Mouse (Mus musculus): ENCODE results near the gene Oxct2a. TPM values are rescaled to one million over a fixed set of nuclear protein-coding genes. Genes with fewer than 3 reads are reported as not detected.
"Not testable (repeated sequence)": the region's sequence is repeated elsewhere in the genome, so short reads cannot be mapped to it uniquely, and the experiment has no call there.

Gene Oxct2a
- polyA plus RNA-seq, 1 experiment from 2014 or later = not detected

DNA sequence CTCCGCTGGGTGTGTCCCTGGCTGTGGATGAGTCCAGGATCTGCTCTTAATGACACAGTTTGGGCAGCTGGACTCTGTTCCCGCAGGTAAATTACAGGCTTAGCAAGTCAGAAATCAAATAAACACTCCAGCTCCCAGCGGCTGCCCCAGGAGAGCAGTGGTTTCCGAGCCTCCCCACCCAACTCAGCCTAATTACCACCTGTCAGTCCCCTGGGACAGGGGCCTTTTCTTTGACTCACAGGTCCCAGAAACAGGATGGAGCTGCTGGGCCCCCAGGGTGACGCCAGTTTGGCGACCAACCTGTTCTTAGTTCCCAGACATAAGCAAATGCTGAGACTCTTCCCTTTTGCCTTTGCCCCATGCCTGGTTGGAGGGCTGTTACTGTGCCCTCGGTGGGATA, 11.6 kb downstream of the Oxct2a start:
- 91% methylated on average over 7 of the region's 7 CpGs for WGBS
- Histone ChIP-seq H3K9me3 (replicated peaks) (no peaks in the 10 kb centered on the region), H3K27me3 (no peaks in the 10 kb centered on the region), H3K4me1 (replicated peaks) (peaks cover 21% of the 10 kb centered on the region), H3K4me2 (no peak overlapping the region), H3K27ac (no peak overlapping the region), H3K9ac (no peak overlapping the region), H3K4me3 (no peak overlapping the region), H3K36me3 (no peaks in the 10 kb centered on the region)
- no peak for ATAC-seq (replicated peaks; ENCODE audit: insufficient number of reproducible peaks, insufficient read depth, low FRiP score, low read depth)

DNA sequence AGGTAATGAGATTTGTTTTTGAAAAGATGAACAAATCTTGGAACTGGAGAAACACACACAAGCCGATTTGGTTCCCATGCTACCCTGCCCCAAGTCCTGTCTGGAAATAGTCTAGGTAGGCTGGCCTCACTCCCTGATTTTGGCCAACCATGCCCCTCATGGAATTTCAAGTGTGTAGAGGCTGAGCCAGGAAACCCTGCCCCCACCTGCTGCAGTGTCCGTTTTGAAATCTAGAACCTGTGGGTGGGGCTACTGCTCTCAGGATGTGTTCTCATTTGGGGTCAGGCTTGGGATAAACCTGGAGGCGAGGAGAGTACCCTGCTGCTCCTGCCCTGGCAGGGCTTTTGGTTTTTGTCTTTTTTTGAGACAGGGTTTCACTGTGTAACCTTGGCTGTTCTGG, 15.1 kb downstream of the Oxct2a start:
- Histone ChIP-seq H3K27me3 (no peaks in the 10 kb centered on the region), H3K27ac (peak overlapping the region; percentile 50; the same call in 1 of the 2 replicates)
- WGBS = 29% methylated on average over 3 of the region's 3 CpGs

DNA sequence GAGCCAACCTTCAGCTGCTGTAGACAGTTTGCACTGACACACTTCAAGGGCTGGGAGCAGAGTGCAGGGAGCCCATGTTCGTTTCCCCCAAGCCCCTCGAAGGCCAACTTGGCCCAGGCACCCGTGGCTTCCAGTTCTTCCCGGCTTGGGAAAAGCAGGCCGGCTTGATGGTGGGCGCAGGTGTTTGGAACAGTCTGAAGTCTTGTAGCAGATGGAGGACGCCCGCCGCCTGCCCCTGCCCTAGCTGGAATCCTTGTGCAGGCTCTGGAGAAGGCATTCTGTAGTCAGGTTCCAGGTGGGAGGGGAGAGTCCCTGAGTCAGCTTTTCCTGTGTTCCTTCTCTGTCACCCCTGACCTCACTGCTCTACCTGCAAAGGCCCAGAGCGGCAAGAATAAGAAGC, 16.4 kb downstream of the Oxct2a start:
- no peak overlapping the region for H3K4me3 ChIP-seq
- no peak overlapping the region for H3K27ac ChIP-seq
- H3K9me3 ChIP-seq (replicated peaks) = no peaks in the 10 kb centered on the region
- ATAC-seq (replicated peaks; ENCODE audit: insufficient number of reproducible peaks, insufficient read depth, low FRiP score, low read depth) = no peak
- peaks cover 27% of the 10 kb centered on the region for H3K36me3 ChIP-seq
- peaks cover 21% of the 10 kb centered on the region for H3K4me1 ChIP-seq (replicated peaks)
- no peaks in the 10 kb centered on the region for H3K27me3 ChIP-seq
- H3K9ac ChIP-seq = no peak overlapping the region
- no peak overlapping the region for H3K4me2 ChIP-seq
- 89% methylated on average over 10 of the region's 10 CpGs for WGBS

More for the DNA sequence above, 15.1 kb downstream of the Oxct2a start:
- peaks cover 15% of the 10 kb centered on the region for H3K36me3 ChIP-seq
- H3K4me2 ChIP-seq = no peak overlapping the region
- no peak overlapping the region for H3K9ac ChIP-seq
- H3K4me1 ChIP-seq (replicated peaks) = peaks cover 25% of the 10 kb centered on the region
- H3K9me3 ChIP-seq (replicated peaks) = no peaks in the 10 kb centered on the region
- ATAC-seq (replicated peaks; ENCODE audit: insufficient number of reproducible peaks, insufficient read depth, low FRiP score, low read depth) = 0 out of 2 replicates have a peak, but pooled peaks have one; percentile 40
- no peak overlapping the region for H3K4me3 ChIP-seq

DNA sequence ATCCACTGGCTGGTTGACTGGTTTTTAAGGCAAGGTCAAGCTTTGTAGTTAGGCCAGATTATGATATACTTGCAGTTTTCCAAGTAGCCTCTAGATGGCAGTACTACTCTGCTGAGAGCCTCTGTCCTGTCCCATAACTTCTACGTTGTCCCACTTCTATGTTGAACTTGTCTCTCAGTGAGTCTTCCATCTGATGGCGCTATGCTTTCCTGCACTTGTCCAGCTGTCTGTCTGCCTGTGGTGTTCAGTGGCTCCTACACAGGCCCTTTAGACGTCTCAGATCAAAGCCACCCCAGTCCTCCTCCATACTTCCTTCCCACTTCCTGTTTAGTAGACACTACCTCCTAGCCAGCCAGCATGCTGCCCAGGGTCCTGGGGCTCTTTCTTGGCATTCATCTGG, 17.6 kb downstream of the Oxct2a start:
- 19% methylated on average over 3 of the region's 3 CpGs for WGBS
- Histone ChIP-seq H3K4me1 (replicated peaks) (peaks cover 24% of the 10 kb centered on the region), H3K27me3 (no peaks in the 10 kb centered on the region), H3K4me2 (no peak overlapping the region), H3K4me3 (no peak overlapping the region), H3K36me3 (peaks cover 34% of the 10 kb centered on the region), H3K27ac (no peak overlapping the region), H3K9ac (no peak overlapping the region), H3K9me3 (replicated peaks) (no peaks in the 10 kb centered on the region)
- no peak; the same call in 1 of the 2 replicates for ATAC-seq (replicated peaks; ENCODE audit: insufficient number of reproducible peaks, insufficient read depth, low FRiP score, low read depth)

DNA sequence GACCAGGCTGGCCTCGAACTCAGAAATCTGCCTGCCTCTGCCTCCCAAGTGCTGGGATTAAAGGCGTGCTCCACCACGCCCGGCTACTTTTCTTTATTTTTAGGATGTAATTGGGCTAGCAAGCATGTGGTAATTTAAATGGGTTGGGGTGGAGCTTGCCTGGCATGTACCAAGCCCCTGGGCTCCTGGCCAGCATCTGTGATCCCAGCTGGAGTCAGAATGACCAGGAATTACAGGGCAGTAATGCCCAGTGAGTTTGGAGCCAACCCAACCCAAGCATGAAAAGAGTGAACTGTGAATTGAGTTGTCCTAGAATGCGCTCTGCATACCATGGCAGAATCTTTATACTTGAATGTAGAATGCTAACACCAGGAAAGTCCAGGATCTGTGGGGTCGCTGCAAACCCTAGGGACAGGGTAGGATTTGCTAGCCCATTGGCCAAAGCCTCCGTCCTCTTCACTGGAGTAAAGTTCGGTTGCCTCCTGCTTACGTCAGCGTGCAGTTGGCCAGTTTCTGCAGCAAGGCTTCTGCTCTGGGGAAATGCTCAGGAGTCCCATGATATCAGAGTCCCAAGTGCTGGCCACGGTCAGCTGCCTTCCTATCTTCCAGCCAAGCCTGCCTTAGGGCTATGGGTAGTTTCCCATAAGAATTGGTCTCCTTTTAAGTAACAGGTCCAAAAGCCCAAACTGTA, 24.3 kb downstream of the Oxct2a start:
- no peak overlapping the region for H3K4me2 ChIP-seq
- H3K9me3 ChIP-seq (replicated peaks) = no peaks in the 10 kb centered on the region
- H3K36me3 ChIP-seq = peaks cover 90% of the 10 kb centered on the region
- H3K27ac ChIP-seq = no peak overlapping the region
- H3K4me3 ChIP-seq = no peak overlapping the region
- 82% methylated on average over 11 of the region's 11 CpGs for WGBS
- H3K9ac ChIP-seq = no peak overlapping the region
- ATAC-seq (replicated peaks; ENCODE audit: insufficient number of reproducible peaks, insufficient read depth, low FRiP score, low read depth) = no peak
- peaks cover 17% of the 10 kb centered on the region for H3K4me1 ChIP-seq (replicated peaks)
- H3K27me3 ChIP-seq = no peaks in the 10 kb centered on the region

DNA sequence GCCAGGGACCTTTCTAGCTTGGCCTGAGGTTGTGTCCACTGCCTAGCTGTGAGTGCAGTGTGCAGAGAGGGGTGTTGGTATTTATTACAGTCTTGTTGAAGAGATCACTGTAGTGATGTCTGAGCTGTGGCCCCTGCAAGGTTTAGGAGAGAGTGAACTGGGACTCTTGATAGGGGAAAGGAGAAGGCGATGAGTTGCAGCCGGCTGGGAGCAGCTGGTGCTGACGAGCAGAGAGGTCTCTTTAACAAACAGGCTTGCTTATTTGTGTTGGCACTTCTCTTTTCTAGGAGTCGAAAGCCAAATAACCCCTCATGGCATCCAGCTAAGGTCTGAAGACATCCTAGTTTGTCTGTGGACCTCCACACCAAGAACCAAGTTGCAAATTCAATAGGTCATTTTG, 25.2 kb downstream of the Oxct2a start:
- no peak overlapping the region for H3K4me3 ChIP-seq
- H3K4me2 ChIP-seq = no peak overlapping the region
- no peak overlapping the region for H3K27ac ChIP-seq
- H3K36me3 ChIP-seq = peaks cover 90% of the 10 kb centered on the region
- ATAC-seq (replicated peaks; ENCODE audit: insufficient number of reproducible peaks, insufficient read depth, low FRiP score, low read depth) = no peak
- WGBS = 54% methylated on average over 4 of the region's 4 CpGs
- H3K9ac ChIP-seq = no peak overlapping the region
- peaks cover 17% of the 10 kb centered on the region for H3K4me1 ChIP-seq (replicated peaks)
- no peaks in the 10 kb centered on the region for H3K9me3 ChIP-seq (replicated peaks)
- H3K27me3 ChIP-seq = no peaks in the 10 kb centered on the region

DNA sequence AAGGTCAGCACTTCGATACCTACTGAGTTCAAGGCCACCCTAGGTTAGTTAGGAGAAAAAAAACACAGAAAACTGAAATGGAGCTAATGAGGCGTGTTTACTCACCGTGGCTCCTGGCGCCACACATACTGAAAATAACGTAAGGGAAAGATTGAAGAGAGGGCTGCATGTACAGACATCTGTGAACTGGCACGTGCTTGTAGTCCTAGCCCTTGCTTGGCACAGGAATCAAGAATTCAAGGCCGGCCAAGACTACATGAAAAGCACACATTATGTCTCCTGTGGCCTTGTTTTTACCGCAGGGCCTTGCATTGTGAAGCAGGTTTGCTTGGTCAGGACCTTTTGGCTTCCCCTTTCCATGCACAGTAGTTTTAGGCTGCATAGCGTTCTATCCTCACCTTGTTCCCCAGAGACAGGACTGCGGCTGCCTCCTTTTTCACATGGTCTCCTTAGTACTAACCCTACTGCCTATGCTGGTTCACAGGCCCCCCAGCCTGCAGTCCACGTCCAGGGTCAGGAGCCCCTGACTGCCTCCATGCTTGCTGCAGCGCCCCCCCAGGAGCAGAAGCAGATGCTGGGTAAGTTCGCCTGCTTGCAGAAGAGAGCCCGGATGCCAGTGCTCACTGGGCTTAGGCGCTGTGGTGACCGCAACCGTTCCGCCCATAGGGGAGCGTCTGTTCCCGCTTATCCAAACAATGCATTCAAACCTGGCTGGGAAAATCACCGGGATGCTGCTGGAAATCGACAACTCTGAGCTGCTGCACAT, 26.1 kb downstream of the Oxct2a start:
- no peak overlapping the region for H3K4me3 ChIP-seq
- no peak overlapping the region for H3K27ac ChIP-seq
- peaks cover 90% of the 10 kb centered on the region for H3K36me3 ChIP-seq
- H3K9ac ChIP-seq = no peak overlapping the region
- H3K9me3 ChIP-seq (replicated peaks) = no peaks in the 10 kb centered on the region
- WGBS = 92% methylated on average over 22 of the region's 22 CpGs
- ATAC-seq (replicated peaks; ENCODE audit: insufficient number of reproducible peaks, insufficient read depth, low FRiP score, low read depth) = no peak
- peaks cover 17% of the 10 kb centered on the region for H3K4me1 ChIP-seq (replicated peaks)
- H3K4me2 ChIP-seq = no peak overlapping the region
- H3K27me3 ChIP-seq = no peaks in the 10 kb centered on the region

DNA sequence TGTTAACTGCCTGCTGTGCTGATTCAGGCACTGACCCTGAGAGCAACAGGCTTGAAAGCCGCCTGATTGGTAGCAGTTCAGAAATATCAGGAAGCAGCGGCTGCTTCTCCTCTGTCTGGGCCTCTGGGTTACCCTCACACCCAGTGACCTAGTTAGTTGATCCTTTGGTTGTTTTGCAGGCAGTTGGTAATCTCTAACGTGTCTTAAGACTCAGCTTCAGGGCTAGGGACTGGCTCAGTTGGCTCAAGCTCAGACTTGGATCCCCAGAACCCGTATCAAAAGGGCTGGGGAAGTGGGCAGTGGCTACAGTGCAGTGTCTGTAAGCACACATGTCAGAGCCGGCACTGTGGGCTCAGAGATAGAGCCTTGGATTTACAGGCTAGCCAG, 27.3 kb downstream of the Oxct2a start:
- peaks cover 94% of the 10 kb centered on the region for H3K36me3 ChIP-seq
- H3K4me1 ChIP-seq (replicated peaks) = peaks cover 17% of the 10 kb centered on the region
- H3K4me2 ChIP-seq = no peak overlapping the region
- H3K9me3 ChIP-seq (replicated peaks) = no peaks in the 10 kb centered on the region
- ATAC-seq (replicated peaks; ENCODE audit: insufficient number of reproducible peaks, insufficient read depth, low FRiP score, low read depth) = no peak
- H3K4me3 ChIP-seq = no peak overlapping the region
- H3K27ac ChIP-seq = no peak overlapping the region
- no peak overlapping the region for H3K9ac ChIP-seq
- 80% methylated on average over 5 of the region's 5 CpGs for WGBS
- H3K27me3 ChIP-seq = no peaks in the 10 kb centered on the region

DNA sequence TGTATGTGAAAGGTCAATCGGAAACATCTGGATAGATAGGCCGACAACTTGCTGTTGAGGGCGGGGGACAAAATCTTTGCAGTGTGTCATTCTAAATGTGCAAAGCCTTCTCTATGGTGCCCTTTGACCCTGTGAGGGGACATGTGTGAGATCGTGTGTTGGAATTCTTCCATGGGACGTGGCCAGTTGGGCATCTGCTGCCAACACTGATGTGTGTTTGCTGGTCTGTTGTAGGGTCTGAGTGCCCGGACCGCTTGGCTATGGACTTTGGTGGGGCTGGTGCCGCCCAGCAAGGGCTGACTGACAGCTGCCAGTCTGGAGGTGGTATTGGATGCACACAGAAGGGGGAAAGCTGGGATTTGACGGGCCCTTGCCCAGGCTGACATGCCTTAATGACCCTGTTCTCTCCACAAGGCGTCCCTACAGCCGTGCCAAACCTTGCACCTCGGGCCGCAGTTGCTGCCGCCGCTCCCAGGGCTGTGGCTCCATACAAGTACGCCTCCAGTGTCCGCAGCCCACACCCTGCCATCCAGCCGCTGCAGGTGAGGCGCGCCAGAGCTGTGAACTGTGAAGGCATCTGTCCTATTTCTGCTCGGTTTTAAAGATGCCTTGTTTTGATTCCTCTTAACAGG, 27.8 kb downstream of the Oxct2a start:
- Histone ChIP-seq H3K4me3 (no peak overlapping the region), H3K4me2 (no peak overlapping the region), H3K9me3 (replicated peaks) (no peaks in the 10 kb centered on the region), H3K9ac (no peak overlapping the region), H3K4me1 (replicated peaks) (peaks cover 13% of the 10 kb centered on the region), H3K27ac (no peak overlapping the region), H3K36me3 (peaks cover 95% of the 10 kb centered on the region), H3K27me3 (no peaks in the 10 kb centered on the region)
- ATAC-seq (replicated peaks; ENCODE audit: insufficient number of reproducible peaks, insufficient read depth, low FRiP score, low read depth) = no peak
- 89% methylated on average over 21 of the region's 21 CpGs for WGBS

DNA sequence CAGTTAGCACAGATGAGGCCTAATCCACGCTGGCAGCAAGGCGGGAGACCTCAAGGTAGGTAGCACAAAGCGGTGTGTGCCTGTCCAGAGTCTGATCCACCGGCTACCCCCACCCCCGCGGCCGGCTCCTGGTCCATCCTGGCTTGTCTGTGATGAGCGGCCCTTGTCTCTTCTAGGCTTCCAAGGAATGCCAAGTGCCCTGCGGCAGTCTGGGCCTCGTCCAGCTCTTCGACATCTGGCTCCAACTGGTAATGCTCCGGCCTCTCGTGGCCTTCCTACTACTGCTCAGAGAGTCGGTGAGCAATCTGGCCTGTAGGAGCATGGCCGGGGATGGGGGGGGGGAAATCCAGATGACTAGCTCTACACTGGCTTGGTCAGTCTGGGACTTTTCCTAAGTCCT, 28.4 kb downstream of the Oxct2a start:
- 71% methylated on average over 15 of the region's 15 CpGs for WGBS
- not testable (repeated sequence) for H3K4me2 ChIP-seq; H3K9me3 ChIP-seq (replicated peaks); H3K27me3 ChIP-seq; H3K27ac ChIP-seq; H3K9ac ChIP-seq; H3K4me3 ChIP-seq
- ATAC-seq (replicated peaks; ENCODE audit: insufficient number of reproducible peaks, insufficient read depth, low FRiP score, low read depth) = peak; percentile 40; the same call in 1 of the 2 replicates
- Histone ChIP-seq H3K4me1 (replicated peaks) (peaks cover 10% of the 10 kb centered on the region; the same call in 1 of the 2 replicates), H3K36me3 (peaks cover 94% of the 10 kb centered on the region)

DNA sequence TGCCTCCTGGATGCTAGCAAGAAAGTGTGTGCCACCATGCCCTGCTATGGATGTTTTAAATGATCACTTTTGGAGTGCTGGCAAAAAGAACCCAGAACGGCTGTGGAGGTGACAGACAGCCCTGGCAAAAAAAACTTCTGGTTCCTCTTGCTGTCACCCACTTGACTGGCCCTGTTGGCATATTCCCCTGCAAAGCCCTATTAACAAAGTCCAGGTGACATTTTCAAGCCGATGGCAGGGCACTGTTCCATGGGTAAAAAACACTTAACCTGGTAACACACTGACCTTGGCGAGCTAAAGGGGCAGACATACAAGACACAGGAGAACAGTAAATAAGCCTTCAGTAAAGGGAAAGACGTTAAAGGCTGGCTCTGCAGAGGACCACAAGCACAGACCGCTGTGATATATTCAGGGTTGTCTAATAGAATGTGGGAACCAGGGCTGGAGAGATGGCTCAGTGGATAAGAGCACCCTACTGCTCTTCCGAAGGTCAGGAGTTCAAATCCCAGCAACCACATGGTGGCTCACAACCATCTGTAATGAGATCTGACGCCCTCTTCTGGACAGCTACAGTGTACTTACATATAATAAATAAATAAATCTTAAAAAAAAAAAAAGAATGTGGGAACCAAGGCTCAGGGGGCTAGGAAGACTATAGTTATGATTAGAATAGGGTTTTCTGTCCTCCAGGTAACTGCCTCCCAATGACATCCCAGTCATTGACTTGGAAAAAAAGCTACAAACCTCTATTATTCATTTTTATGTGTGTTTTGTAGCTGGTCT, 29.6 kb downstream of the Oxct2a start:
- Histone ChIP-seq H3K27me3 (no peaks in the 10 kb centered on the region), H3K4me3 (no peak overlapping the region), H3K4me2 (no peak overlapping the region), H3K36me3 (peaks cover 94% of the 10 kb centered on the region), H3K27ac (no peak overlapping the region), H3K4me1 (replicated peaks) (peaks cover 6% of the 10 kb centered on the region; the same call in 1 of the 2 replicates), H3K9ac (no peak overlapping the region), H3K9me3 (replicated peaks) (no peaks in the 10 kb centered on the region)
- no peak for ATAC-seq (replicated peaks; ENCODE audit: insufficient number of reproducible peaks, insufficient read depth, low FRiP score, low read depth)
- 63% methylated on average over 7 of the region's 7 CpGs for WGBS
